Mouse (Mus musculus): ENCODE results near the gene Rln1. TPM values are rescaled to one million over a fixed set of nuclear protein-coding genes. Genes with fewer than 3 reads are reported as not detected.
A peak's percentile ranks its signal among the peaks of the same experiment; 100 is the strongest.

The Rln1 gene
- total RNA-seq (2021), result 1 to 10 TPM; 1.3 to 1.7 TPM
- long read RNA-seq, result 0 reads

- peak in 1 of 2 experiments; percentile 18 for DNase-seq (ENCODE audit: low spot score in 2 of 2)
Observed at GRCm38 (mm10) chr19:29334068-29334745, at the start of gene Rln1. Rln1 (minus strand) TSS chr19:29334670.

GRCm38 (mm10) chr19:29383368-29383767 is 48.9 kb upstream of the Rln1 start:
- no peak for DNase-seq (ENCODE audit: low spot score in 2 of 2)

GRCm38 (mm10) chr19:29379839-29380603 is 45.6 kb upstream of the Rln1 start:
- DNase-seq (ENCODE audit: low spot score in 2 of 2), result no peak

- no peak for DNase-seq (ENCODE audit: low spot score in 2 of 2)
Observed at GRCm38 (mm10) chr19:29376382-29376781, 41.9 kb upstream of the Rln1 start.

GRCm38 (mm10) chr19:29374947-29375346 is 40.5 kb upstream of the Rln1 start:
- no peak for DNase-seq (ENCODE audit: low spot score in 2 of 2)

GRCm38 (mm10) chr19:29373438-29373837 is 39.0 kb upstream of the Rln1 start:
- DNase-seq (ENCODE audit: low spot score in 2 of 2), result no peak

- no peak for DNase-seq (ENCODE audit: low spot score in 2 of 2)
Observed at GRCm38 (mm10) chr19:29372621-29373020, 38.2 kb upstream of the Rln1 start.

GRCm38 (mm10) chr19:29372138-29372537 is 37.7 kb upstream of the Rln1 start:
- DNase-seq (ENCODE audit: low spot score in 2 of 2), result peak; percentile 22 to 61

- no peak for DNase-seq (ENCODE audit: low spot score in 2 of 2)
Observed at GRCm38 (mm10) chr19:29371284-29372081, 37.0 kb upstream of the Rln1 start.

GRCm38 (mm10) chr19:29370545-29371283 is 36.2 kb upstream of the Rln1 start:
- no peak for DNase-seq (ENCODE audit: low spot score in 2 of 2)

GRCm38 (mm10) chr19:29370112-29370511 is 35.6 kb upstream of the Rln1 start:
- DNase-seq (ENCODE audit: low spot score in 2 of 2), result no peak

- DNase-seq (ENCODE audit: low spot score in 2 of 2), result no peak
Observed at GRCm38 (mm10) chr19:29368671-29369309, 34.3 kb upstream of the Rln1 start.

- DNase-seq (ENCODE audit: low spot score in 2 of 2), result no peak
Observed at GRCm38 (mm10) chr19:29368041-29368440, 33.6 kb upstream of the Rln1 start.

GRCm38 (mm10) chr19:29366969-29367622 is 32.6 kb upstream of the Rln1 start, which contains the start of the genes Plgrkt and Cd274:
Plgrkt (minus strand) TSS chr19:29367390.
Cd274 (plus strand) TSS chr19:29367455.
- peak in 1 of 2 experiments; percentile 49 for DNase-seq (ENCODE audit: low spot score in 2 of 2)

- no peak for DNase-seq (ENCODE audit: low spot score in 2 of 2)
Observed at GRCm38 (mm10) chr19:29366226-29366968, 31.9 kb upstream of the Rln1 start.

GRCm38 (mm10) chr19:29365105-29365504 is 30.6 kb upstream of the Rln1 start:
- no peak for DNase-seq (ENCODE audit: low spot score in 2 of 2)

GRCm38 (mm10) chr19:29364076-29364475 is 29.6 kb upstream of the Rln1 start:
- DNase-seq (ENCODE audit: low spot score in 2 of 2), result no peak

- no peak for DNase-seq (ENCODE audit: low spot score in 2 of 2)
Observed at GRCm38 (mm10) chr19:29363557-29363956, 29.1 kb upstream of the Rln1 start.

Measured in layer of hippocampus, adult 18-20 months (tissue).